Mouse (Mus musculus) small intestine, adult 2 months (tissue): ENCODE measurements around the gene Gm2000.

Experiments used
- CTCF ChIP-seq: fragments of 200-500 bp; IDR thresholded peaks from 2 replicates; pipeline ENCODE4 v1.5.1; 2012; ENCODE audit warnings: low read depth, mild to moderate bottlenecking, control low read depth, inconsistent platforms, low read length, moderate library complexity, mixed read lengths; ENCODE audit not compliant: insufficient replicate concordance, insufficient read length; ENCODE audit errors: extremely low read depth
- POLR2A ChIP-seq: fragments of 200-500 bp; IDR thresholded peaks from 2 replicates; pipeline ENCODE4 v1.6.1; 2012; ENCODE audit warnings: low read depth, mild to moderate bottlenecking, control low read depth, inconsistent platforms, low read length, moderate library complexity

DNA sequence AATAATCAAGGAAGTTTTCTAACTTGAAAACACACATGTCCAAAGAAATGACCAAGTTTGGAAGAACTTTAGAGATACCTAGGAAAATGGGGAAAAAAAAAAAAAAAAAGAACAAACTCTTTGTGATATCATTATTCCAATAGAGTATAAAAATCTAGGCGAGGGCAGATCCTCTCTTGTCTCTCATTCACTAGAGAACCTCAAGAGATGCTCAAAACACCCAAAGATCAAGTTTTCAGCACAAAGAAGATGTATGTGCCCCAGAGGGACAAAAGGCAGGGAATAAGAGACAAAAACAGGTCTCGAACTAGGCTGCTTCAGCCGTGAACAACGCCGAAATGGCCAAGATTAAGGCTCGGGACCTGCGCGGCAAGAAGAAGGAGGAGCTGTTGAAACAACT is at the start of gene Gm2000:
- TF ChIP-seq CTCF (no peak), POLR2A (no peak)
